Mouse (Mus musculus) olfactory bulb, adult 2 months (tissue): Measurements from ENCODE around the gene Nav3.

Experiments used
- CTCF ChIP-seq: fragments of 200-500 bp; IDR thresholded peaks from 2 replicates; pipeline ENCODE4 v1.5.1; 2012; ENCODE audit warnings: low read depth, mild to moderate bottlenecking, low read length, moderate library complexity; ENCODE audit not compliant: insufficient read depth
- POLR2A ChIP-seq: fragments of 200-500 bp; IDR thresholded peaks from 2 replicates; pipeline ENCODE4 v1.6.1; 2012; ENCODE audit warnings: mild to moderate bottlenecking, low read depth, low read length, moderate library complexity; ENCODE audit not compliant: insufficient read depth

GRCm38 (mm10) chr10:109864708-109865107, 591.3 kb downstream of the Nav3 start:
- TF ChIP-seq CTCF (no peak), POLR2A (no peak)
